Mouse (Mus musculus) heart, embryonic 14.5 days (tissue): Measurements from ENCODE around the gene Pld1. TPM values are rescaled to one million over a fixed set of nuclear protein-coding genes. Genes with fewer than 3 reads are reported as not detected.
A peak's percentile ranks its signal among the peaks of the same experiment; 100 is the strongest.

Experiments used
- ATAC-seq: fragments of 200-750 bp; cut with Nextera tagmentation; 2 replicates; pipeline ENCODE4 v1.8.0; 2017; ENCODE audit warnings: low read depth, moderate TSS enrichment; ENCODE audit not compliant: insufficient number of reproducible peaks, insufficient read depth, low FRiP score
- H3K27ac ChIP-seq, 2 experiments: fragments of 200-500 bp in 1 of 2; fragments of 300-500 bp in 1 of 2; sonication (generic) in 1 of 2; replicated peaks in 1 of 2; 2 replicates each; pipeline ENCODE4 v1.5.1; 2012 to 2014; ENCODE audit warnings: low read depth in 2 of 2, low read length in 2 of 2, control low read depth in 1 of 2, mild to moderate bottlenecking in 1 of 2, mixed read lengths in 1 of 2; ENCODE audit not compliant: control insufficient read depth in 1 of 2, insufficient read depth in 1 of 2
- H3K27me3 ChIP-seq: fragments of 300-500 bp; sonication (generic); 2 replicates; pipeline ENCODE4 v1.6.1; 2014; ENCODE audit warnings: mild to moderate bottlenecking, low read length, control low read depth; ENCODE audit not compliant: control insufficient read depth, insufficient read depth
- H3K36me3 ChIP-seq: fragments of 300-500 bp; sonication (generic); 2 replicates; pipeline ENCODE4 v1.6.1; 2014; ENCODE audit warnings: mild to moderate bottlenecking, control low read depth, low read length, mixed read lengths; ENCODE audit not compliant: control insufficient read depth, insufficient read depth
- H3K4me1 ChIP-seq, 2 experiments: fragments of 200-500 bp in 1 of 2; fragments of 300-500 bp in 1 of 2; sonication (generic) in 1 of 2; 2 replicates each; pipeline ENCODE4 v1.6.1; 2012 to 2014; ENCODE audit warnings: low read length in 2 of 2, control low read depth in 1 of 2, mixed read lengths in 1 of 2; ENCODE audit not compliant: control insufficient read depth in 2 of 2, insufficient read depth in 2 of 2
- H3K4me2 ChIP-seq: fragments of 300-500 bp; sonication (generic); 2 replicates; pipeline ENCODE4 v1.6.1; 2014; ENCODE audit warnings: mild to moderate bottlenecking, low read length
- H3K4me3 ChIP-seq, 2 experiments: fragments of 200-500 bp in 1 of 2; fragments of 300-500 bp in 1 of 2; sonication (generic) in 1 of 2; 2 replicates each; pipeline ENCODE4 v1.5.1; 2012 to 2014; ENCODE audit warnings: low read length in 2 of 2, mild to moderate bottlenecking in 2 of 2, control low read depth in 1 of 2, low read depth in 1 of 2, moderate library complexity in 1 of 2; ENCODE audit not compliant: control insufficient read depth in 1 of 2, insufficient read depth in 1 of 2
- H3K9ac ChIP-seq: fragments of 300-500 bp; sonication (generic); 2 replicates; pipeline ENCODE4 v1.6.1; 2014; ENCODE audit warnings: mild to moderate bottlenecking, low read length
- H3K9me3 ChIP-seq: fragments of 300-500 bp; sonication (generic); 2 replicates; pipeline ENCODE4 v1.6.1; 2016; ENCODE audit warnings: low read length, control low read depth; ENCODE audit not compliant: control insufficient read depth
- WGBS: fragments of 180-500 bp; shearing (Covaris S2); extraction: QIAGEN DNeasy Blood & Tissue Kit; methylation state at CpG from one replicate; pipeline ENCODE4 v1.1.7; 2014; 5-methylcytosine and 5-hydroxymethylcytosine counted together
- polyA plus RNA-seq: library from polyadenylated mRNA; unstranded; fragments of >200 nt; fragmentation: Nextera tagmentation; extraction: Ambion mirVana; gene quantifications from 2 replicates; pipeline ENCODE4 v1.2.1, GENCODE M21; 2014

The Pld1 gene
- polyA plus RNA-seq, 1 experiment from 2014 or later, result 9.0 TPM

- Histone ChIP-seq H3K9me3 (0 out of 2 replicates have a peak, but pooled peaks cover under 1% of the 10 kb centered on the region), H3K9ac (no peak overlapping the region), H3K27ac (no peak overlapping the region), H3K36me3 (no peaks in the 10 kb centered on the region), H3K4me1 (peaks cover 0 to 4% of the 10 kb centered on the region in 2 experiments; a peak in 1 of 4 replicates), H3K4me3 (no peak overlapping the region), H3K4me2 (no peak overlapping the region), H3K27me3 (no peaks in the 10 kb centered on the region)
- no peak for ATAC-seq
- WGBS, result 60% methylated on average over 4 of the region's 4 CpGs
Measured at GRCm38 (mm10) chr3:28019727-28020126, 81.2 kb downstream of the Pld1 start.

DNA sequence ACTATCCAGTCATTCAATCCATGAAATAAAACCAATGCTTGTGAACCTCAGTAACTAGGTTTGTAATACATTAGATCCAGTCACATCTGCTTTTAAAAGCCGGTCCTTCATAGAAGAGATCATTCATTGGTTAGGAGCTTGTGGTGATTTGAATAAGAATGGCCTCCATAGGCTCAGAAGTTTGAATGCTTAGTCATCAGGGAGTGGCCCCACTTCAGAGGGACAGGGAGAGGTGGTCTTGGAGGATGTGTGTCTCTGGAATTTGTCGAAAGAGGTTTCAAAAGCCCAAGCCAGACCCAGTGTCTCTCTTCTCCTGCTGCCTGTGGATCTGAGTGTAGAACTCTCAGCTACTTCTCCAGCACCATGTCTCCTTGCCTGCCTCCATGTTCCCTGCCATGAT, 81.9 kb downstream of the Pld1 start:
- H3K9ac ChIP-seq, result no peak overlapping the region
- no peaks in the 10 kb centered on the region for H3K9me3 ChIP-seq
- 0 out of 4 replicates have a peak overlapping the region, but pooled peaks of 1 of the 2 experiments have one; percentile 37 for H3K27ac ChIP-seq
- peaks cover 0 to 4% of the 10 kb centered on the region in 2 experiments; a peak in 1 of 4 replicates for H3K4me1 ChIP-seq
- WGBS, result 79% methylated on average over 2 of the region's 2 CpGs
- H3K36me3 ChIP-seq, result no peaks in the 10 kb centered on the region
- no peak overlapping the region for H3K4me2 ChIP-seq
- no peak overlapping the region for H3K4me3 ChIP-seq
- no peaks in the 10 kb centered on the region for H3K27me3 ChIP-seq
- ATAC-seq, result no peak

DNA sequence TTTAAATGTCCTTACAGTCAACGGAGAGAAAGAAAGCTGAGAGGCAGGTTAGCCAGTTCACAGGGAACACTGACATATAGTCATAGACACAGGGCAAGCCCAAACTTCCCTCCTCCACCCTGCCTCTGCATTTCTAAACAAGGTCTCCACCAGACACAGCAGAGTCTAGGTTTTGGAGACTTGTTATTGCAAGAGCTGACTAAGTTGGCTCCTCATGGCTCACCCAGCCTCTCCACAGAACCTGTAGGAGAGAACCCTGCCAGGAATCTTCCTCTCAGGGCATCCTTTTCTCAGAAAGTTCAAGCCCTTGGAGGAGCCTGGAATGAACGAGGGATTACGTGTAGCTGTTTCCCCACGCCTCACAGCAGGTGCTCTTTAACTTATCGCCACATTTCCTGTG, 83.7 kb downstream of the Pld1 start:
- no peaks in the 10 kb centered on the region; a peak in 1 of 4 replicates for H3K4me1 ChIP-seq
- no peaks in the 10 kb centered on the region for H3K27me3 ChIP-seq
- H3K9ac ChIP-seq, result no peak overlapping the region
- no peak for ATAC-seq
- no peak overlapping the region for H3K4me2 ChIP-seq
- WGBS, result 75% methylated on average over 5 of the region's 5 CpGs
- no peaks in the 10 kb centered on the region for H3K9me3 ChIP-seq
- H3K4me3 ChIP-seq, result no peak overlapping the region
- H3K27ac ChIP-seq, result peak overlapping the region in 1 of 2 experiments; percentile 39; a peak in 1 of 4 replicates
- no peaks in the 10 kb centered on the region for H3K36me3 ChIP-seq

GRCm38 (mm10) chr3:28026876-28027275, 88.4 kb downstream of the Pld1 start:
- Histone ChIP-seq H3K4me2 (no peak overlapping the region), H3K4me3 (no peak overlapping the region), H3K9me3 (no peaks in the 10 kb centered on the region), H3K4me1 (peaks cover 1 to 6% of the 10 kb centered on the region in 2 experiments; a peak in 1 of 4 replicates), H3K9ac (no peak overlapping the region), H3K36me3 (peaks cover 7% of the 10 kb centered on the region; the same call in 1 of the 2 replicates), H3K27ac (no peak overlapping the region), H3K27me3 (no peaks in the 10 kb centered on the region)
- 48% methylated on average over 3 of the region's 3 CpGs for WGBS
- no peak for ATAC-seq

GRCm38 (mm10) chr3:28028456-28028855, 90.0 kb downstream of the Pld1 start:
- Histone ChIP-seq H3K36me3 (peaks cover 10% of the 10 kb centered on the region; the same call in 1 of the 2 replicates), H3K4me2 (no peak overlapping the region), H3K4me1 (peaks cover 3 to 6% of the 10 kb centered on the region in 2 experiments; a peak in 1 of 4 replicates), H3K27ac (no peak overlapping the region), H3K9ac (no peak overlapping the region), H3K27me3 (no peaks in the 10 kb centered on the region), H3K9me3 (no peaks in the 10 kb centered on the region), H3K4me3 (no peak overlapping the region)
- no peak for ATAC-seq
- WGBS, result 90% methylated on average over 10 of the region's 10 CpGs

- Histone ChIP-seq H3K27ac (no peak overlapping the region), H3K27me3 (no peaks in the 10 kb centered on the region), H3K9ac (no peak overlapping the region), H3K4me2 (no peak overlapping the region), H3K36me3 (peaks cover 10% of the 10 kb centered on the region; the same call in 1 of the 2 replicates), H3K4me3 (no peak overlapping the region), H3K9me3 (no peaks in the 10 kb centered on the region), H3K4me1 (peaks cover 3 to 6% of the 10 kb centered on the region in 2 experiments; a peak in 1 of 4 replicates)
- ATAC-seq, result no peak
- WGBS, result 92% methylated on average over 5 of the region's 5 CpGs
Measured at GRCm38 (mm10) chr3:28030860-28031259, 92.4 kb downstream of the Pld1 start.

DNA sequence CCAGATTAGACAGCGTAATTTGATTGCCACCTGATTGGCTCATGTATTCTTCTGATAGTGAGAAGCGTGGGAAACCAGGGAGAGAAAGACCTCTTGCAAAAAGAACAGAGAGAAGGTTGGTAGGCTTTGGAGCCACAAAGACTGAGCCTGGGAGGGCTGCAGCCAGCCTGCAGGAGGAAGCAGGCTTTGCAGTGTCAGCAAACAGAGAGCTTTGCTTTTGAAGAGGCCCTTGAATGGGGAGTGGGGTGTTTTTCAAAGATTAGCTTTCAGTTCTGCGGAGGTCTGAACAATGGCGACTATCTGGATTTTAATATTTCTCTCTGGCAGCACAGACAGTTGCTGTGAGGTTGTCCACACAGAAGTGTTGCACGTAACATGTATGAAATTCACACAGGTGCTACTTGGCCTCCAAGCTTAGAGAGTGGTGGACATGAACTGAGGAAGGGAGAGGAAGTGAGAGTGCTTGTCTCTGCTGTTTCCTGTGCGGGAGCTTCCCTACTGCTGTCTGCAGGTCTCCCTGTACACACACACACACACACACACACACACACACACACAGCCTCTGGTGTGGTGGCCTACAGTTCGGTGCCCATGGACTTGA, 93.2 kb downstream of the Pld1 start:
- Histone ChIP-seq H3K4me2 (no peak overlapping the region), H3K36me3 (peaks cover 10% of the 10 kb centered on the region; the same call in 1 of the 2 replicates), H3K9me3 (no peaks in the 10 kb centered on the region), H3K27me3 (no peaks in the 10 kb centered on the region), H3K9ac (no peak overlapping the region), H3K4me3 (no peak overlapping the region), H3K4me1 (peaks cover 3 to 6% of the 10 kb centered on the region in 2 experiments; a peak in 1 of 4 replicates), H3K27ac (peak overlapping the region in 1 of 2 experiments; percentile 43; a peak in 1 of 4 replicates)
- no peak for ATAC-seq
- 47% methylated on average over 7 of the region's 7 CpGs for WGBS
